Mouse (Mus musculus): Measurements from ENCODE around the gene Ctdnep1.
A peak's percentile ranks its signal among the peaks of the same experiment; 100 is the strongest.
"Not testable (repeated sequence)": the region's sequence is repeated elsewhere in the genome, so short reads cannot be mapped to it uniquely, and the experiment has no call there.

Ctdnep1 gene

DNA sequence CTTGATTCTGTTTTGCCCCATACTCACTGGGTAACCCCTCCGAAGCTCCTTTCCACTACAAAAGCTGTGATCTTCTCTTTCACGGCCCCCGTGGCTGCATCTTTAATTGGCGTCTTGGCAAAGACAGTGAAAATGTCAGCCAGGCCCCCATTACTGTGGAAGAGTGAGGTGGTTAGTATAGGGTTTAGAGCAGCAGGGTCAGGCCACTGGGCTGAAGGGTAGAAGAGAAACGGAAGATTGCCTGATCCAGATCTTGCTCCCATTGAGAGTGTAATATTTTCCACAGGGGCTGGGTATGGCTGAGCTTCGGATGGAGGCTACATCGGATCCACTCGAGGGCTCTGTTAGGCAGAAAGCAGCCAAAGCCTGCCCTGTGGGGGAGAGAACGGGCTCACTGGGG is 32.0 kb downstream of the Ctdnep1 start:
- DNase-seq (ENCODE audit: low read depth), result no peak

GRCm38 (mm10) chr11:70013408-70013807 is 32.5 kb downstream of the Ctdnep1 start:
- DNase-seq (ENCODE audit: low read depth), result no peak

DNA sequence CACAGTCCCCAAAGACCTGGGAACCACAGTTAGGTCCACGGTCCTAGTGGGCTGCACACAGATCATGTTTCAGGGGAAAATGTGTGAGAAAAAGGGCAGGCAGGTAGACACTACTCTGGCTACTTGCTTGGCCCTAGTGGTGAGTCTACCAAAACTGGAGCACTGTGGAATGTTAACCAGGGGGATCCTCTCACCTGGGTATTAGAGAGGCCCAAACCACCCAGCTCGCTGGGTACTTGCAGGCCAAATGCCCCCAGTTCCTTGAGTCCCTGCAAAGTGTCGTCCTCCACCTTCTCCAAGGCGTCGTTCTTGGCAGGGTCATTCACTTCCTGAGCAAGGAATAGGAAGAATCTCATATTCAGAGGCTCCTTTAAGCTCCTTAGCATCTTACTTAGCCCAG is 33.1 kb downstream of the Ctdnep1 start:
- DNase-seq (ENCODE audit: low read depth), result no peak

DNA sequence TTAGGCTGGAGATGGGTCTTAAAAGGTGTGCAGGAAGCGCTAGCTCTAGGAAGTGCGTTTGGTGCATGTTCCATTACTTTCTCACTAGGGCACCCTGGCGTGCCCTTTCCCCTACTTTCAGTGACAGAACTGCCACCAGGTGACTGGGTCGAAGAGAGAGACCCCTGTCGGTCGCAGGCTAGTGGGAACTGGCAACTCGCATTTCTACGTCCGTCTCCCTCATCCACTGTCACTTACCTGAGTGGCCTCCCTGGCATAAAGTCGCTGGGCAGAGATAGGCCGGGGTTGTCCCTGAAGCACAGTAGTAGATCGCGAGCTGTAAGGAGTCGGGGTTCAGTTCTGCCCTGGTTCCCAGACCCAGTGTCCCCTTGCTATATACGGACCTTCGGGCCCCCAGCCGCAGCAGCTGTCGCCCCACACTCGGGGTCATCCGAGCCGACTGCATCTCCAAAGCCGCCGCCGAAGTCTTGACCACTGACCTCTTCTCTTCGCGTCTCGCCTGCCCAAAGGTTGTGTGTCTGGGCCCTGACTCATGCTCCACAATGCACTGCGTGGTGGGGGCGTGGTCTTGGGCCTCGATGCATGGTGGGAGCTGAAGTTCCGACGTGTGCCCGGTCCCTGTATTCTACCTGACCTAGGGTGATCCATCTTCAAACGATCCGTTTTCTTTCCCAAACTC is 34.1 kb downstream of the Ctdnep1 start, which contains the start of gene Acadvl:
Gene Acadvl, minus strand, starts transcription at position 532 of the 679 bp plus-strand sequence.
- DNase-seq (ENCODE audit: low read depth), result peak; percentile 86

DNA sequence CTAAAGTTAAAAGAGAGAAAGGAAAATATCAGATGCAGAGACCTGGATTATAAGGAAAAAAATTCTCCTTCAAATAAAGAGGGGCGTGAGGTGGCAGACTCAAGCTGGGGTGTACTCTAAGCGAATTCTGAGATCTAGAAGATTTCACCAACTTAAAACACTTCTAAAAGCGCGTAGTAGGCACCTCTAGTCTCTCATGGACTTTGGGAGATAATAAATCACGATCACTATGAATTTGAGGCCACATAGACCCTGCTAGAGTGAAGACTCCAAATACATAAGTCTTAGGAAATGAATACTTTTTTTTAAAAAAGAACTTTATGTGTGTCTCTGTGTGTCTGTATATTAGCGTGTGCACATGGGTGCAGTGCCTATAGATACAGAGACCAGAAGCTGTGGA is 34.7 kb downstream of the Ctdnep1 start:
- no peak for DNase-seq (ENCODE audit: low read depth)

DNA sequence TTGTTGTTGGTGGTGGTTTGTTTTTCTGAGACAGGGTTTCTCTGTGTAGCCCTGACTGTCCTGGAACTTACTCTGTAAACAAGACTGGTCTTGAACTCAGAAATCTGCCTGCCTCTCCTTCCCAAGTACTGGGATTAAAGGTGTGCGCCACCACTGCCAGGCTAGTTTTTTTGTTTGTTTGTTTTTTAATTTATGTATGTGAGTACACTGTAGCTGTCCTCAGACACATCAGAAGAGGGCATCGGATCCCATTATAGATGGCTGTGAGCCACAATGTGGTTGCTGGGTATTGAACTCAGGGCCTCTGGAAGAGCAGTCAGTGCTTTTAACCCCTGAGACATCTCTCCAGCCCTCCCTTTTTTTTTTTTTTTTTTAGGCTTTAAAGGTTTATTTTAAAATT is 35.2 kb downstream of the Ctdnep1 start:
- DNase-seq (ENCODE audit: low read depth), result not testable (repeated sequence)

- no peak for DNase-seq (ENCODE audit: low read depth)
These were observed 35.7 kb downstream of the Ctdnep1 start, which contains the start of gene Dlg4 for GRCm38 (mm10) chr11:70016669-70017068. Gene Dlg4 (plus strand): TSS chr11:70016942.

DNA sequence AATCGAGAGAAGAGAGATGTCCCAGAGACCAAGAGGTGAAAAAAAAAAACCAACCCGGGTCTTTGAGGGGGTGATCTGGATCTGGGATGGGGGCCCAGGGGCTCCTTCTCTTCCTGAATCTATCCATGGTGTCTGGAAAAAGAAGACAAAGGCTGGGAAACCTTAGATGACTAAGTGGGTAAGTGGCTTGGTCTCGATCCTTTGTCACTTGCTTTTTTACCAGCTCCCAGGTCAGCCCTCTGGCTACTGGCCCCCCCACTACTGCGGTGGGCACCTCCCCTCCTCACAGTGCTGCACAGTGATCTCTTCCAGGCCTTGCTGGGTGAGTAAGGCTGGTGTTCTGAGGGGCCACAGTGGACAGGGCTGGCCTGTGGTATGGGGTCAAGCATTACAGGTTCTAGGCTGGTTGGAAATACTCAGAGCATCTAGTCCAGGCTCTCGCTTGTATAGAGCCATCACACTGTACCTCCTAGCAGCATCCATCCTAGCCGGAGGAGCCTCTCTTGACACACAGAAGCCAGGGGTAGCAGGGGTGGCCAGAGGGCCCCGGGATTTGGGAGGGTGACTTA is 36.3 kb downstream of the Ctdnep1 start:
- DNase-seq (ENCODE audit: low read depth), result no peak

DNA sequence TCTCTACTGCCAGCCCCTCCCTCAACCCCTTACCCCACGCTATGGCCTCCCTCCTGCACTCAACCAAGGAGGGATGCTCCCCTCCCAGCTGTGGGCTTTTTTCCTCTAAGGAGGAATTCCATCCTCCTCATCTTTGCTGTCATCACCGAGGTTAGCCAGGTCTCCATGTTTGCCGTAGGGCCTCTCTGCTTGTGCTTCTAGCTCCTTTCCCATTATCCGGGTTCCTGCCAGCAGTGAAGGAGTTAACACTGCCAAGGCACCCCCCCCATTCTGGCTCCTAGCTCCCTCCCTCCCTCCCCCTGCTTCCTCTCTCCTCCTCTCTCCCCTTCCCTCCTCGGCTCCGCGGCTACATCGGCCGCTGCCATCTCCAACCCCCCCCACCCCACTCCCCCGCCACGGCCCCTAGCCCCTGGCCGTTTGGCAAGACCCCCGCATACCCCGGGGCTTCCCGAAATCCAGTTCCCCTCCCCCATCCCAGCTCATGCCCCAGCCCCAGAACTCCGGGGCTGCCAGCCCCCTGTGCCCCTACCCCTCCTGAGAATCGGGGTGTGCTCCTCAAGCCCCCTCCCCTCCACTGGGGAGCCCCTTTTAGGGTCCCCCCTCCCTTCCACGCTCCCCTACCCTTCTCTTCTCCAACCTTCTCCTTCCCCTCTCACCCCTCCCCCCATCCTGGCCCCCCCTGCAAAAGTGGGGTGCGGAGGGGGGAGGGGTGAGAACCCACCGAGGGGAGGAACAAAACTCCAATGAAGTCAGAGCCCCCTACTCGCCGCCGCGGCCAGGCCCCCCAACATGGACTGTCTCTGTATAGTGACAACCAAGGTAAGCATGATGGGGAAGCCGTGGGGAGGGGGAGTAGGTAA is 37.4 kb downstream of the Ctdnep1 start:
- no peak for DNase-seq (ENCODE audit: low read depth)

DNA sequence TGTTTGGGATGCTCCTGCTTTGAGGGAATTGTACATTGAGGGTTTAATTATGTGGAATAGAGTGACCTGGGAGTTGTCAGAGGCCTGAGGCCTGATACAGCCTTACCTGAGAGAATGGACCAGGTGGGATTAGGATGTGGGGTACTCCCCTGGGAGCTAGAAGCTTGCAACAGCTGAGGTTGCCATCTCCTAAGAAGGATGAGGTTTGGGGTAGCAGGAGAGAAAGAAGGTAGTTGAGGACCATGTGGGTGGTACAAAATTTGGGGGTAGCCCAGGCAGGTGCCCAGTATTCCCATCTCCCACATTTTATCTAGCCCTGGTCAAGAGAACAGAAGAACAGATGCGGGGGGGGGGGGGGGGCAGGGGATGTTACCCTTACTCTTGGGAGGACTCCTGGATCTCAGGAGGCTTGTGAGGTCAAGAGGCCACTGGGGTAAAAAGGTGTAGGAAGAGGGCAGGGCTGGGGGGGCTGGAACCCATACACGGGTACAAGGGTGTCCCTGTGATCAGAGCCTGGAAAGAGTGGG is 38.6 kb downstream of the Ctdnep1 start:
- DNase-seq (ENCODE audit: low read depth), result no peak

DNA sequence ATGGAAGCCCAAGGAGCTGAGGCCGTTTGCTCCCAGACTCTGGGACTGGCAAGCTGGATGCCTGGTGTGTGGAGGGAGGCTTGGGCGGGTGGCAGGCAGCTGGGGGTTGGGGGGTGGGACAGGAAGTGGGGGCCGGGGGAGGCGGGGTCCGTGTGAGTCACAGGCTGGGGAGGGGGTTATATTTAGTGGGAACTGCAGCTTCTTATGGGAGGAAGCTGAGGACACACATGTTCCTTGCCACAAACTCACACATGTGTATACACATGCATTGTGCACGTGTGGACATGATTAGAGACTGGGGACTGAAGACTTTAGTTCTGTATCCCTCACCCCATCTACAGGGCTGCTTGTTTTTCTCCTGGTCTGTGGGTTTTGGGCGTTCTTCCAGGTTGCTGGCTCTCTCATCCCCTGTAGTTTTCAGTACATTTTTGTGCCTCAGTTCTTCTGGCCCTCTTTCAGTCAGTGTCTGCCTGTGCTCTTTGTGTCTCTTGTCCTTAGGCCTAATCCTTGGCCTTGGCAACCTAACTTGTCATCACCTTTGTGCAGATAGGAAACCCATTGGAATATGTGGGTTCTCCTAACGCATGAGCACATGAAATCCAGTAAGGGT is 39.2 kb downstream of the Ctdnep1 start:
- no peak for DNase-seq (ENCODE audit: low read depth)

- DNase-seq (ENCODE audit: low read depth), result peak; percentile 63
These were observed 39.8 kb downstream of the Ctdnep1 start for GRCm38 (mm10) chr11:70020731-70021263.

GRCm38 (mm10) chr11:70021264-70022132 is 40.5 kb downstream of the Ctdnep1 start:
- peak; percentile 97 for DNase-seq (ENCODE audit: low read depth)

DNA sequence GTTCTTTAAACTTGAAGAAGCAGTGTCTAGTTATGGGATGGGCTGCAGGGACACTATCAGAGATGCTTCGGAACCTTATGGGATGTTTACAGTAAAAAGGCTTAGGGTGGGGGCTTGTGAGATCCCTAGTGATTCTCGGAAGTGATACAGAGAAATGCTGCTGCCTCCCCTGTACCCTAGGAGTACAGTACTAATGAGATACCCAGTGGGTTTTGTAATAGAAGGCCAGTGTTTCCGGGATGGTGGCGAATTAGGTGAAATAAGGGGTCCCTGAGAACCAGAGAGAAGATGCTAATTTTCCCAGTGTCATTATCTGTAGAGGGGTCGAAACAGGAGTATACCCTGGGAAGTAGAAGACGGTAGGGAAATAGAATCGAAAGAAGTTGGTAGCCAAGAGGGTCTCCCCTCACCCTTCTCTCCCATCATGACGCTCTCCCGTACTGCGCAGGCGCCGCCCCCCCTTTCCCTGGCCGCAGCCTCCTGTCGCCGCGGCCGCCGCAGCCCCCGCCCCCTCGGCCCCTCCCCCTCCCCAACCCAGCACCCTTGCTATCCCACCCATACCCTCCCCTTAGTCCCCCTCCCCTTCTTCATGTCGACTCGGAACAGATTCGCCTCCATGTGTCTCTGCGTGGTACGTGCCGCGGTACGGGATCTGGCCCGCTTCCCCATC is 42.7 kb downstream of the Ctdnep1 start:
- no peak for DNase-seq (ENCODE audit: low read depth)

DNA sequence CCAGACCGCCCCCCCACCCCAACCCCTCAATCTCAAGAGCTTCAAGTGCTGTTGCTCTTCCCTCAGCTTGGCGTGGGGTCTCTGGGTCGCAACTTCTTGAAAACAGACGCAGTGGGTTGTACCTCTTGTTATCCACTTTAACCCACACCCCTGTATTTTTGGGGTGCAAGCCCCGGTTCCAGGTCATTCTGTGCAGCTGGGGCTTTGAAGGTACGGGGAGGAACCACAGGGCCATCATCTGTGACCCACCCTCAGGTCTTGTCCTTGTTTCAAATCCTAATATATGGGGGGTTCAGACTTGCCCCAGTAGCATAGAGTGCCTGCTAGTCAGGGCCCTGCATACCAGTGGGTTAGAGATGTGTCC is 43.2 kb downstream of the Ctdnep1 start:
- no peak for DNase-seq (ENCODE audit: low read depth)

DNA sequence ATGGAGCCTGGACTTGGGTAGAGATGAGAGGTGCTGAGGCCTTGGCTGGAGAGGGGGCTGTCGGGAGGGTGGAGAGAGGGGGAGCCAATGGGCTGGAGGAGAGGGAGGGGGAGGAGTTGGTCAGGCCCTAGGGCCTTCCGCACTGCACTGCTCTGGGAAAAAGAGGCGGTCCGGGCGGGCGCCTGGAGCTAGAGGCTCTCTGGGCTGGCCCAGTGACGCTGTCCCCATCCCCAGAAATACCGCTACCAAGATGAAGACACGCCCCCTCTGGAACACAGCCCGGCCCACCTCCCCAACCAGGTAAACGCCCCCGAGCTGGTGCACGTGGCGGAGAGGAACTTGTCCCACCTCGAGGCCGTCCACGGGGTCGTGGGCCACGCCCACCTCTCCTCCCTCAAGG is 45.7 kb downstream of the Ctdnep1 start:
- DNase-seq (ENCODE audit: low read depth), result no peak

DNA sequence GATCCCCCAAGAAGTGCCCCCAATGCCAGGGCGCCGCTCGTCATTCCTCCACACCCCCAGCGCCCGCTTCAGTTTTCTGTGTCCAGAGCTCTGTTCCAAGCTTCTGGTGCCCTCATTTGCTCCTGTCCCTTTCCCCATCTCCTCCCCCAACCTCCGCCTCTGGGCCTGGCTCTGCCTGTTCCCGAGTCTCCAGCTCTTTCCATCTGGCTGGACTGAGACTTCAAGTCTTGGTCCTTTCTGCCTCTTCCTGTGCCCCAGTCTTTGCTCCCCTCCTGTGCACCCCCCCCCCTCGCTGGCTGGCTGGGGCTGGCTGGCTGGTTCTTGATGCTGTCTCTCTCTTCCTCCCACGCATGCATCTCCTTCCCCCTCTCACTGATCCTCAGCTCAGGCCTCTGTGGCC is 46.4 kb downstream of the Ctdnep1 start:
- no peak for DNase-seq (ENCODE audit: low read depth)

DNA sequence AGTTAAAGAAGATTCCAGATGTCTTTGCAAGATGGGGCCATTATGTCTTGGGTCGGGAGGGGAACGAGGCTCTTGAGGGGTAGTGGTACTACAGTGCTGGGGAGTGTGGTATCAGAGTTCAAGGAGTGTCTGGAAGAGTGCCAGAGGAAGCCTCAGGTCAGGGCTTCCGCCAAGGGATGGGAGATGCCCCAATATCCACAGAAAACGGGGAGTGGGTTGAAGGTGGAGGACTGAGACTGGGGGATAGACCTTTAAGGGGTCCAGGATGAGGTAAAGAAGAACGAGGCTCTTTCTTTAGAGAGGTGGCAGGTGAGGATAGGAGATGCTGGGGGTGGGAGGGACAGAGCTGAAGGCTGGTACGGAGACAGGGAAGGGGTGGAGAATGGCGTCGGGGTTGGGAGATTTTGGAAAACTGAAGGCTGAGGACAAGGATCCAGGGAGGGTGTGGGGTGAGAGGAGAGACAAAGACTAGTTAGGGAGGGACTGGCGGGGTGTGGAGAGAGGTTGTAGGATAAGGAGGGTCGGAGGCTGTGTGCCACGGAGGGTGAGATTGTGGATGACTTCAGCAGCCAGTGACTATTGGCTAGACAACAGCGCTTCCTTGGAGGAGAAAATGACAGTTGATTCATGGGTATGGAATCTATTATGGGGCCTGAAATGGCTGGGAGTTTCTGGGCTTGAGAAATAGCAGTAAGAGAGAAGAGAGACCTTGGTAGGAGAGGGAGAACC is 47.6 kb downstream of the Ctdnep1 start:
- no peak for DNase-seq (ENCODE audit: low read depth)

DNA sequence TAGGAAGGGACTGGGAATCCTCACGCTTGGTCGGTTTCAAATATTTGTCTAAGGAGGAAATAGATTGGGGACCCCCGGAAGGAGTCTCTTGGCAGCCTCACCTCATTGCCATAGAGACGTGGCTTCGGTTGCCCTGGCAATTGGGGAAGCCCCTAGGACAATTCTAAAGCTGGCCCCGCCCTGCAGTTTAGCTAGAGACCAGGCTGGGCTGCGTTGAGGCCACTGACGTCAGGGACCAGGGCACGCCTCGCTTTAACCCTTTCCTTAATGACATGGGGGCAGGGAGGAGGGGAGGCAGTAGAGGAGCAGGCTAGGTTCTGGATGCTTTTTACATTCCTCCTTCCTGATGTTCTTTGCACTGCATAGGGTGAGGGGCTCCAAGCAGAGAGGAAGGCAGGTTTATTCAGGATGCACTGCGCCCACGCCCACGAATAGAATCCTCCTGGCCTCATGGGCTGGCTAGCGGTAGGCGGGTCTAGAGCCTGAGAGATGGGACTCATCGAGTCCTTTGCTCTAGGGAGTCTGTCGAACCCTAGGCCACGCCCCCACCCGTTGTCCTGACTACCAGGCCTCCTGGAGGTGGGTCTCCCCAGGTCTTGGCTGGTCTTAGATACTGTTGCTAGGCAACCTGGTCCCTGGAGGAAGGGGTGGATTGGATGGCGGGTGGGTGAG is 48.3 kb downstream of the Ctdnep1 start:
- DNase-seq (ENCODE audit: low read depth), result peak; percentile 30

Measured in c-Kit-positive CD71-positive TER-119-negative erythroid progenitor cells, embryonic 14.5 days (primary cell).